Mouse (Mus musculus): Measurements from ENCODE around the gene Lrrc75b. TPM values are rescaled to one million over a fixed set of nuclear protein-coding genes. Genes with fewer than 3 reads are reported as not detected.

Lrrc75b gene
- polyA plus RNA-seq (2012; rRNA removed): 29.3 and 30.3 TPM in 2 replicates

DNA sequence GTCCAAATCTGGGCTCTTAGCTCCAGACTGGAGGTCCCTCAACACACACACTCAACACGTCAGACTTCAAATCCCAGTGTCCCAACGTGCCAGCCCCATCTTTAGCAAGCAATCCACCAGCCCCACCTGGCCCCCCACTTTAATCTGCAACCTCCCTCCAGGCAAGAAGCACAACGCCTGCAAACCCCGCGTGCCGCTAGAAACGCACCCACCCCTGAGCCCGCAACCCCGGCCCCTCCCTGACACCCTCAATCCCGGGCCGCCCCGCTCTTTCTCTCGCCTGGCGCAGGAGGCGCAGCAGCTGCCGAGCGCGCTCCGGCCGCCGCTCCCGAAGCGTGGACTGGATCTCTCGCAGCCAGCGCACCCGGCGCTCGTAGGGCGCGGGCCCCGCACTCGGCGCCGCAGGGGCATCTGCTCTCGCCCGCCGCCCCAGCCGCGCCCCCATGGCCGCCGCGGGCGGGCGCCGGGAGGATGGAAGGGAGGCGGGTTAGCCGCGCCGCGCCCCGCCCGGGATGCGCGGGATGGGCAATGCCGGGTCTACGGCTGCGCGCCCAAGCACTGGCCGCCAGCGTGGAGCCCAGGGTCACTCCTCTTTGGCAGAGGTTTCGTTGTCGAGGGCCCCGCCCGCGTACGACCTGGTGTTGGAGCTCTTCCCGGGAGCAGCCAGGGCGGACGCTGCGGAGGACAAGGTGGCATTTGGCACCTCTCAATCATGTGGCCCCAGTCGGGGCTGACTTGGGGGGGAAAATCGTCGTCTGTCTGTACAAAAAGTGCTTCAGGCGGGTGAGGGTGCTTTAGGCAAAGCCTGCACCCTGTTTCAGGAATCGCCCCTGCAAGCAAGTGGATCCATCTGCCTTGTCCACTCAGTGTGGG is at the start of gene Lrrc75b:
Gene Lrrc75b (minus strand): TSS at position 655 of the 873 bp plus-strand sequence.

DNA sequence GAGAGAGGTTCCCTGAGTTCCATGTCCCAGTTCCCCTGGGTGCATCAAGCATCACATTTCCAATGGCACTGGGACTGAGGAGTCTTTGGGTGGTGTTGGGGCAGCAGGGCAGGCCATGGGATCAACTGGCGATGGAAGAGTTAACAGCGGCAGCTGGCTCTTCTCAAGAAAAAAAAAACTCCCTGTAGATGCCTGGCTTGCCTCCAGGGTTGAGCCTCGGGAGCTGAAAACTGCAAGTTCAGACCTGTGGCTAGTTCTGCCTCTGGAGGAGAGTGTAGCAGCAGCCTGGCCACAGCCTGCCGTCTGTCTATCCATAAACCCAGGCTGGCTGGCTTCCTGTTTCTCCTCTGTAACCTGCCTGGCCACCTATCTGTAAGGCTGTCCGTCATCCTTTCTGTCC is 29.0 kb upstream of the Lrrc75b start, which contains the start of gene Ggt5:
Gene Ggt5 (plus strand): TSS at position 212 of the 400 bp plus-strand sequence.

DNA sequence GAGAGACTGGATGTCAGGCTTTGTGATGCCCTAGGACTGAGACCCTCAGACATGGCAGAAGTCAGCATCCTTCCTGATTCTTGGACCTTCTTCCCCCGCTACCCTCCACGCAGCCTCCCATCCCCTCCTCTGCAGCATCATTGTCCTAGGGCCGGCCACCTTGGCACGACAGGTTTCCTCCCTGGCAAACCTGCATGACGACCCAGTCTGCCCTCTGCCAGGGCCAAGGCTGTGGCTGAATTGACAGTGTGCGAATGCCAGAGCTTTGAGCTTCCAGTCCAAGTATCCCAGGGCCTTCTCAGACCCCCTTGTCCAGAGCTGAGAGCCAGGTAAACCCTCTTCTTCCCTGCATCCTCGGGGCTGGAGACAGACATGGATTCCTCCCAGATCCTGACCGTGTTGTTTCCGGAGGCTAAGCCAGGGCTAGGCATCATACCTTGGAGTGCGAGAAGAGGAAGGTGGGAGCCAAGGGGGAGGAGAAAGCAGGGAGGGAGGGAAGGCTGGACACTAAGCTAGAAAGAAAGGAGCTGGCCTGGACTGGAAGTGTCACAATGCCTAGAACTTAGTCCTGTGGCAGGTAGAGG is 1.0 kb upstream of the Lrrc75b start, which contains the start of gene Ggt1:
Gene Ggt1 (plus strand): TSS at position 534 of the 584 bp plus-strand sequence.

DNA sequence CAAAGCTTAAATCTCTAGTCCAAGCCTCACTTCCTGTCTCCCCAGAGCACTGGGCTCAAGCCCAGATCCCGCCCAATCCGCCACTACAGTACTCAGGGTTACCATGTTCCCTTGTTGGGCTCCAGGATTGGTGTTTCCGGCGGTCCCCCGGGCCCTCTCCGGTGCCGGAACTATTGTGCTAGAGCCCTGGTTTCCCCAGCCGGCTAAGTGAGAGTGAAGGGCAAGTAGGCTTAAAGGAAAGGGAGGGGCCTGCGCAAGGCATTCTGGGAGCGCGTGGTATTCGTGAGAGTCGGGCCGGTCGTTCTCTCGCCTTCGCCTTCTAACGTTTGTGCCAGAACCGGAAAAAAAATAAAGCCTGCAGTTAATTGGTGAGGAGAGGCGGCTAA is 42.4 kb downstream of the Lrrc75b start, which contains the start of gene Gucd1:
Gene Gucd1 (minus strand): TSS at position 215 of the 386 bp plus-strand sequence.

DNA sequence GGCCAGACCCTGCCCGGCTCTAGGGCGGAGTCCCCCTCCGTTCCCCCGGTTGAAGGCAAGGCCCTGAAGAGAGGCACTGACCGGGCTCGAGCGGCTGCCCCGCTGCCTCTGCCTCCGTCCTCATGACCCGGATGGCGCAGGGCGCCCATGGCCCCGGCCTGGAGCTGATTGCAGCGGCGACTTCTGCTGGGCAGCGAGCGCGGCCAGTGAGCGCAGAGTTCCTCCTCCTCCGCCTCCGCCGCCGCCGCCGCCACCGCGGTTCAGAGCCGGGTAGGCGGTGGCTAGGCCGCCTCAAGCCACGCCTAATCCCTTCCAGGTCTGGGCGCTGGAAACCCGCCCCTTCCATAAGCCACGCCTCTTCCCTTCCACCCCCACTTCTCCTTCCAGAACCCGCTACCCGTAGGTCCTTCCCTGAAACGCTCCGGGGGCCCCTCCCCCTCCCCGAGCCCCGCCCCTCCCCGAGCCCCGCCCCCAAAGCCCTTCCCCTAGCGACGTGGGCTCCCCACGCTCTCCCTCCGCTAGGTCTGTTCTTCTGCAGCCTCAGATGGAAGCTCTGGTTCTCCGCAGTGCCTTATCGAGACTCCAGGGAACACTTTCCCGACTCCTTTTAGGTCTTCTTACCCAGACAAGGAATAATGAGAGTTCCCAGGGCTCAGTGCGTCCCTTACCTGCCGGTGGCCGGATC is 42.9 kb downstream of the Lrrc75b start, which contains the start of gene Snrpd3:
Gene Snrpd3 (plus strand): TSS at position 479 of the 685 bp plus-strand sequence.

Other genes with a start within 250 kb of the Lrrc75b start
- 16.1 and 23.1 TPM in 2 replicates for gene Adora2a, start 243.5 kb downstream of the Lrrc75b start, polyA plus RNA-seq (2012; rRNA removed)
- 0.09 and 0.19 TPM in 2 replicates for gene Upb1, start 159.2 kb downstream of the Lrrc75b start, polyA plus RNA-seq (2012; rRNA removed)
- 74.1 and 91.5 TPM in 2 replicates for gene Snrpd3, start 42.8 kb downstream of the Lrrc75b start, polyA plus RNA-seq (2012; rRNA removed)
- gene Gucd1, start 42.4 kb downstream of the Lrrc75b start, polyA plus RNA-seq (2012; rRNA removed): 18.3 and 20.1 TPM in 2 replicates
- 2.7 and 3.3 TPM in 2 replicates for gene Ggt1, start 1.3 kb upstream of the Lrrc75b start, polyA plus RNA-seq (2012; rRNA removed)
- gene Ggt5, start 29.0 kb upstream of the Lrrc75b start, polyA plus RNA-seq (2012; rRNA removed): 4.5 and 4.8 TPM in 2 replicates
- 4.4 and 6.0 TPM in 2 replicates for gene Susd2, start 83.7 kb upstream of the Lrrc75b start, polyA plus RNA-seq (2012; rRNA removed)
- gene Cabin1, start 204.0 kb upstream of the Lrrc75b start, polyA plus RNA-seq (2012; rRNA removed): 43.5 and 45.6 TPM in 2 replicates
- 51.3 and 55.5 TPM in 2 replicates for gene Ddt, start 213.1 kb upstream of the Lrrc75b start, polyA plus RNA-seq (2012; rRNA removed)
- not detected in 2 replicates for gene Gm20441, start 220.6 kb upstream of the Lrrc75b start, polyA plus RNA-seq (2012; rRNA removed)
- 0.79 and 1.1 TPM in 2 replicates for gene Gstt3, start 221.1 kb upstream of the Lrrc75b start, polyA plus RNA-seq (2012; rRNA removed)
- gene Gstt1, start 238.3 kb upstream of the Lrrc75b start, polyA plus RNA-seq (2012; rRNA removed): 21.6 and 28.9 TPM in 2 replicates